Mouse (Mus musculus): ENCODE measurements around the gene Frmd4b.

- TF ChIP-seq CTCF (IDR thresholded peaks at IDR 0.05; ENCODE audit: borderline replicate concordance, insufficient read depth, low read depth, low read length) (no peak), POLR2A (IDR thresholded peaks at IDR 0.05; ENCODE audit: borderline replicate concordance, insufficient read depth, low read length) (no peak)
These were observed 41.2 kb downstream of the Frmd4b start for GRCm38 (mm10) chr6:97576096-97576495.

Measured in cerebellum, adult 2 months (tissue).